Mouse (Mus musculus): ENCODE data around the gene Fbln5.
A peak's percentile ranks its signal among the peaks of the same experiment; 100 is the strongest.

Fbln5 gene

DNA sequence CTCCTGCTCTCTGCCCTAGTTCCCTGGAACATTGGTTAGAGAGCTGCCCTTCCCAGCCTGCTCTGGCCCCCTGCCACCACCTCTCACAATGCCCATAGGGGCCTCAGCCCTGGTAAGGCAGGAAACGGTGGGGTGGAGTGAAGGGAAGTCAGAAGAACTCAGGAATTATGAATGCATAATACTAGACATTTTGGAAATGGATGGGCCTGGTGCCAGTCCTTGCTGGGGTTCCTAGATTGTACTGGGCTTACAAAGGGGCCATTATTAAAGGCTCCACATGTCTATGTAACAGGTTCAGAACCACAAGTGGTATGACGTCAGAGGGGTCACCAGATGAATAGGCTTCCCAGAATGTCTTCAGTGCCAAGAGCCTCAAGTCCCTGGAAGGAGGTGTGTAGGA lies 11.5 kb downstream of the Fbln5 start:
- DNase-seq, result no peak

DNA sequence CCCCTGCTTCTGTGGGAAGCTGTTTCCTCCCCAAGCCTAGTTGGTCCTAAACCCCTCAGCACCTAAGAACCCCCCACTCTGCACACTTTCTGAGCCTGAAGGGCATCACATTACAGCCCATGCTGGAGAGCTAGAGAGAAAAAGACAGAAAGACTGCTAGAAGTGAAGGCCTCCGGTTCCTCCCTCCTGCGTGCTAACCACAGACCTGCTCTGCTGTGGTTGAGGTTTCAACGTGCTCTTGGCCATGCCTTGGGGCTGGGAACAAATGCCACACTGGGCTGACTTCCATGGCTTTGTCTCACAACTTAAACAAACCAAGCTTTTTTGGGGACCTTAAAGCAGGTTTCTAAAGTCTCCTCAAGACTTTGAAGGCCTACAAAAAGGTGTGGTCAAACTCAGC lies 16.4 kb downstream of the Fbln5 start:
- no peak for DNase-seq

GRCm38 (mm10) chr12:101801744-101802143 lies 17.1 kb downstream of the Fbln5 start:
- no peak for DNase-seq

GRCm38 (mm10) chr12:101801051-101801450 lies 17.8 kb downstream of the Fbln5 start:
- DNase-seq, result no peak

- peak; percentile 10 for DNase-seq
These were observed 20.5 kb downstream of the Fbln5 start for GRCm38 (mm10) chr12:101798189-101798922.

DNA sequence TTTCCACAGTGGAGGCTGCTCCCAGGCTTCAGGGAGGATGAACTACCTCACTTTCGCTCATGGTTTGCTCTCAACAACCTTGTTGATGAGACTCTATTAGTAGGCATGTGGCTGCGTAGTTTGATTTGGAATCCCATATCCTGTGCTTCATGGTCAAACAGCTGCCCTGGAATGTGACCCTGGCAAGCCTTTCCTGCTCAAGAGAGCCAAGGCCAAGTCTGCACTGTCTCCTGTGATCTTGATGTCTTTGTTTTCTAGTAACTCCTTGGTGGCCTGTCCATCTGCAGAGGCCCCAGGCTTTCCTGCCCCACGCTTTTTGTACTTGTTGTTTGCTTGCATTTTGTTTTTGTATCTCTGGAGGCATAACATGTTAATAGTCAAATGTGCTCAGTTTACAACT lies 24.4 kb downstream of the Fbln5 start:
- no peak for DNase-seq

GRCm38 (mm10) chr12:101793221-101793621 lies 25.6 kb downstream of the Fbln5 start:
- DNase-seq, result no peak

DNA sequence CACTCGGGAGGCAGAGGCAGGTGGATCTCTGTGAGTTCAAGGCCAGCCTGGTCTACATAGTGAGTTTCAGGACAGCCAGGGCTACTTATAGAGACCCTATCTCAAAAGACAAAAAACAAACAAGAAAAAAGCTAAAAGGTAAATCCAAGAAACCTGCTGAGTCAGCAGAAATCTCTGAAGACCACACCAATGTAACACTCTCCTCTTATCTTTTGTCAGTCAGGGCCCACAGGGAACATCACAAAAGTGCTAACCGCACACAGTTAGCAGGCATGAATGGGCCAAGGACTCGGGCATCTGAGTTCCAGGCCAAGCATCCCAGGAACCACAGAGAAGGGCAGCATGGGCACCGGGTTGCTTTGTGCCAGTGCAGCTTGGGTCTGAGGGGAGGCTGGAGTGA lies 26.2 kb downstream of the Fbln5 start:
- DNase-seq, result no peak

GRCm38 (mm10) chr12:101789767-101790166 lies 29.1 kb downstream of the Fbln5 start:
- DNase-seq, result no peak

- DNase-seq, result no peak
These were observed 29.6 kb downstream of the Fbln5 start for GRCm38 (mm10) chr12:101789250-101789649.

DNA sequence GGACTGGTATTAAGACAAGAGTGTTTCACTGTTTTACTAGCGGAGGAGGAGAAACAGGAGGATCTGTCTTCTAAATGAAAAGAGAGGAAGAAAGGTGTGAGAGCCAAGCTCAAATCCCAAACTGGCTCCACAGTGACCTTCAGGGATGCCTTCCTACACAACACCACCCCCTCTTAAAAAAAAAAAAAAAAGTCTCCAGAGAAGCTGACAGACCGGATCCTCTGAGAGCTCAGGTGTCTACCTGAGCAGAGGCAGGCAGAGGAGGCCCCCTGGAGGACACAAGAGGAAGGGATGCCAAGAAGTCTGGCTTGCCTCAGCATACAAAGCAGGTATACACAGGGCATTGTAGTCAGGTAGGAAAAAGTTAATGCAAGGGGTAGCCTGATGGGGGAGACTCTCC lies 36.1 kb downstream of the Fbln5 start:
- DNase-seq, result no peak

DNA sequence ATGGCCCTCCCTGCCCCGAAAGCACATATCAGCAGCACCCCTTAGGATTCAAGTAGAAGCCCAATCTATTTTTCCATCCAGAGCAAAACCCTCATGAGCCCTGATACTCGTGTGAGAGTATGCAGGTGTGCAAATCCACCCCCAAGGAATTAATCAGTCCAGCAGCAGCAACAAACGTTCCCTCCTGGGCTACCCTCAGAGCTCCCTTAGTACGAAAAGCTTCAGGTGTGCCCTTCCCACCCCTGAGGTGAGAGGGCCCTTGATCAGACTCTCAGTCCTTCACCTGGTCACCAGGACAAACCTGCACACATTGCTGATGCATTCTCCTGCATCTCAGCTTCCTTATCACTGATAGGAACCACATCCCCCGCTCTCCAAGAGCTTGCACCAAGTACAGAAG lies 37.9 kb downstream of the Fbln5 start:
- DNase-seq, result no peak

DNA sequence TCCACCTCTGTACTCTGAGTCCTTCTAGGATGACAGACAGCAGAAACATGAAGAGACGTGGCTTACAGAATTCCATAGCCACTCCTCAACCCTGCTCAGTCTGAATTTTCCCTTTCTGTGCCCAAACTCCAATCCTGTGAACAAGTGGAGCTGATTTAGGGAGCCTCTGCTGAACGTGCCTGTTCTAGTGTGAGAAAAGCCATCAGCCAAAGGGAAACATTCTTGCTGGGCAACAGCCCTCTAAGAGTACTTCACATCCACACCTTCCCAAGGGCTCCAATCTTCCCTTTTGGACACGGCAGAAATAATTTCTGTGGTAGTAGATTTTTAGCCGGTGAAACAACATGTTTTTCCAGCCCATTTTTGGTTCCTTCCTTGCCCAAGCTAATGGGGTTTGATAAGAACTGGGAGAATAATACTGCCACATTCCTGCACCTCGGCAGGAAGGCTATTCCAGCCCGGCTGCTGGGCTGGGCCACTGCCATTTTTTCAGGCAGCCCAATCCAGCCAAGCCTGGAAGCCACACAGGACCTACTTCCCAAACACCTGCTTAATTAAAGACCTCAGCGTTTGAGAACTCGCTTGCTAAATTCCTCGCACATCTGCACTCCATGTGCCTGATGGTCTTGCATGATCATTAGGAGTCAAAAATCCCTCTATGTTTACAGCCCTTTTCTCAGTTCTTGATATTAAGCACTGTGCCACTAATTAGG lies 41.1 kb downstream of the Fbln5 start:
- no peak for DNase-seq

DNA sequence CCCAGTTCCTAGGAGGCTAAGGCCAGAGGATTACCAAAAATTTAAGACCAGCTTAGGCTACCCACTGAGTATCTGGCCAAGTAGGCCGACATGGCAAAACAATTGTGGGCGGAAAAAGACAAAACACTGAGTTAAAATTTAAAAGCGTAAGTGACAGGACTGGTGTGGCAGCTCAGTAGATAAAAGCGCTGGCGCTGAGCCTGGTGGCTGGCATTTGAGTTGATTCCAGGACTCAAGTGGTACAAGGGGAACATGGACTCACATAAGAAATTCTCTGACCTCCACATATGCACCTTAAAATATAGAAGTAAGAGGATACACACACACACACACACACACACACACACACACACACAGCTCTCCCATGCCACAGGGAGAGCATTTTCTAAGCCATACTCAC lies 42.5 kb downstream of the Fbln5 start:
- no peak for DNase-seq

- no peak for DNase-seq
These were observed 44.7 kb downstream of the Fbln5 start for GRCm38 (mm10) chr12:101774116-101774515.

DNA sequence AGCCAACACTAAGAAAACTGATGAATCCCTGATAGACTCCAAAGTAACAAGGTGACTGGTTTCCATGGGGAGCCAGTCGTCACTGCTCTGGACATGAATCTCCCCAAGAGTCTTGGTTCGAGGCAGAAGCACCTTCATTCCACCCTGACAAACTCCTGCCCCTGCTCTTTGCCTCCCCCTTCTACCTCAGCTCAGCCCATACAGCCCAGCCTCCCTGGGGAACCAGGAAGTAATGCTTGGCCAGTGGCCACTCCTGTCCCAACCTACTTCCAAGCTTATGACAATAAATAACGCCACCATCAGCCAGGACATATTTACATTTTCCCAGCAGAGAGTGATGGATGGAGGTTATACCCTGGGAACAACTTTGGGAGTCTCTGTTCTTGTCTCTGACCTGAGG lies 45.9 kb downstream of the Fbln5 start:
- no peak for DNase-seq

GRCm38 (mm10) chr12:101770283-101771015 lies 48.4 kb downstream of the Fbln5 start:
- DNase-seq, result no peak

DNA sequence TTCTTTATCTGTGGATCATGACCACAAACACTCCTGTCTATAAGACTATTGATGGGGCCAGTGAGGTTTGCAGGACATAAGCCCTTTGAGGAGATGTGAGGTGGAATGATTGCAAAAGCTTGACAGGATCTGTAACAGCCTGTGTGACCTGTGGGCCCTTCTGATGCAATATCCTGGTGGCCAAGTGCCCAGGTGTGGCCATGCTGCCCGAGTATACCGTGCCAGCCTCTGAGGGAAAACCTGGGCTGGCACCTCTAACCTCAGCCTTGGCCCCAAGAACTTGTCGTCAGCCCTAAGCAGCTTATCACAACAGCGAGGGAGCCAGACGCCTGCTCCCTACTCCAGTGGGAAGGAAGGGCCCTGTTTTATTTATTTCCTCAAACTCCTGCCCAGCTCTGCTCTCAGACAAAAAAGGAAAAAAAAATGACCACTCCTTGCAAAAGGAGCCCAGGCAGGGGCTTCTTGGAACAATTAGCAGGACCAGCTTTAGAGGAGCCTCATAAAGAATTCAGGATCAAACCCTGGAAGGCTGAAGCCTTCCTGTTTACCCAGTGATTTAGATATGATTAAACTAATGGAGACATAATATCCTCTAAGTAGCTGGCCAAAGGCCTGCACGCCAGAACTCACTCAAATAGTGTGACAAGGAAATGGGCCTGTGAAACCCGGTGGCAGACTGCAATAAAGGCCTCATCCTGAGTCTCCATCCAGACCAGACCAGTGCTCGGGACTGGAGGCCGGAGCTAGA lies 51.4 kb downstream of the Fbln5 start:
- DNase-seq, result no peak

- DNase-seq, result no peak
These were observed 52.5 kb downstream of the Fbln5 start for GRCm38 (mm10) chr12:101766228-101766852.

DNA sequence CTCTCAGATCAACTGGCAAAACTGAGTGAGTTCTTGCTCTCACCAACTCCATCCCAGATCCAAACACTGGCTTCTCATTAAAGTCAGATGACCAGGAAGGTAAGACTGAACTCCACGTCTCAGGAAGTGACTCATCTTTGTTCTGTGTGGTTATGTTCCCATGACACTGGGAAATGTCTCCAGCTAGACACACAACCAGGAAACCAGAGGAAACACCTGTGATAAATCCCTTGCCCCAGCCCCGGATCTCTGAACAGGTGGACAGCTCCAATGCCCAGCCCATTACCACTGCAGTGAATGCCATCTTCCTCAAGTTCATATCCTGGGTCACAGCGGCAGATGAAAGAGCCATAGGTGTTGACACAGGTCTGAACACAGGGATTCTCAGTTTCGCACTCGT lies 54.0 kb downstream of the Fbln5 start:
- no peak for DNase-seq

- no peak for DNase-seq
These were observed 55.8 kb downstream of the Fbln5 start for GRCm38 (mm10) chr12:101763065-101763464.

DNA sequence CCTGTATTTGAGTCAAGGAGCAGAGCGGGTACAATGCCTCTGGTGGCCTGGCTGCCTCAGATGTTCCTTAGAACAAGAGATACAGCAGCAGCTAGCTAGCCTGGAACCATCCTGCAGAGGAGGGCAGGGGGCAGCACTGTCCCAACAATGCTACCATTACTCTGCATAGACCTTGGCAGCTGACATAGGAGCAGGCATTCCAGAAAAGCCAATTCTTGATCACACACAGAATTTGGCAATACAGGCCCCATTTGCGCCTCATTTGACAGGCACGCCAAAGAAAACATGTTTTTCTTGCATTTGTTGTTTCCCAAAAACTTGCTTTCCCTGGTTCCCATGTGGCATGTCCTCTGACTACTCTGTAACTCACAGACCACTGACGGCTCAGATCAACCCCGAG lies 56.8 kb downstream of the Fbln5 start:
- no peak for DNase-seq

All from embryo, embryonic 11 days (tissue).